In the genomic region with DNA sequence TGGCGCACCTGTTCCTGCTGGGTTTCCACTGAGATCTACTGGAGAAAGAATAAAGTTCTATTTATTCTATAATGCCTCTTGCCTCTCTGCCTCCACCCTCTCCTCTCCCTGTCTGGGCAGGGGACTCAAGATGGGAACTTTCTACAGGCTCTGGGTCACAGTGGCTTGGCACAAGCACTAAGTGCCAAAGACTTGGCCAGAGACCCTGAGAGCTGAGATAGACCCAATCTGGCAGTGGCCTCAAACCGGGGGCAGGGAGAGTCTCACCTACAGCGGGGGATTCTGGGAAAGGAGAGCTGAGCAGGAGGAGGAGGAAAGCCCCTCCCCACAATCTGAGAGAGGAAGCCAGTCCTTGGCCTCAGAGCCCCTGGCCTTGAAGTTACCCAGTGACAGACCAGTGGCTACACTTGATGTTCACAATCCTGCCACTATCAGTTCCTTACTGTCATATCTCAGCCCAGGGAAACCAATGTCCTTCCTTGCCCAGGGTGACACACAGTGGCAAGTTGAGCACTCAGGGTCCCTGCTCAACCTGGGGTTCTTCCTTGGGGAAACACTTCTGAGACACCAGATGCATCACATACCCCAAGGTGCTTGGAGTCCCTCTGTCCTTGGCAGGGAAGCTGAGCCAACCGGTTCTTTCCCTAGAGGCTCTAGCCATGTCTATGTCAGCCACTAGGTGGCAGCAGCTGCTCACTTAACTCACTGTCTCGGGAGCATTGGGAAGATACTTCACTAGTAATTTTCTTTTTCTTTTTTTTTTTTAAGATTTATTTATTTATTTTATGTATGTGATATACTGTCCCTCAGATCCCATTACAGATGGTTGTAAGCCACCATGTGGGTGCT, we compare ENCODE assay signal across 8 mouse cellular contexts. TPM values are rescaled to one million over a fixed set of nuclear protein-coding genes. Genes with fewer than 3 reads are reported as not detected.
DNase-seq lines count a peak whose midpoint lies in the region; ATAC-seq and TF ChIP-seq lines count a peak whose summit lies in the region.

No protein-coding gene starts in this region.

- peaks cover 15% of the 10 kb centered on the region for H3K4me1 ChIP-seq in forebrain, embryonic 10.5 days
- peaks cover 20% of the 10 kb centered on the region for H3K4me1 ChIP-seq in forebrain, embryonic 15.5 days
- peaks cover 9% of the 10 kb centered on the region; the same call in 1 of the 2 replicates for H3K4me1 ChIP-seq in embryonic fibroblast, embryonic 13.5 days (ENCODE audit: control insufficient read depth, insufficient read depth, low read length)
- H3K4me1 ChIP-seq in lung, postnatal 0 days (ENCODE audit: insufficient read depth, low read depth, low read length): 0 out of 2 replicates have a peak, but pooled peaks cover 5% of the 10 kb centered on the region

- no peak for TF ChIP-seq POLR2A in embryonic fibroblast, embryonic 13.5 days (IDR thresholded peaks at IDR 0.05; ENCODE audit: low read depth, low read length)

- WGBS in forebrain, embryonic 10.5 days: 47% methylated on average over 5 of the region's 5 CpGs
- 53% methylated on average over 5 of the region's 5 CpGs for WGBS in forebrain, embryonic 15.5 days
- WGBS in lung, postnatal 0 days: 57% methylated on average over 5 of the region's 5 CpGs

- H3K9ac ChIP-seq in forebrain, embryonic 15.5 days (replicated peaks): no peak overlapping the region
- H3K9ac ChIP-seq in lung, postnatal 0 days (replicated peaks; ENCODE audit: low read depth): no peak overlapping the region

- no peak for ATAC-seq in forebrain, embryonic 15.5 days (replicated peaks)
- peak; percentile 48; the same call in 1 of the 2 replicates for ATAC-seq in lung, postnatal 0 days

- TF ChIP-seq EP300 in lung, postnatal 0 days (IDR thresholded peaks at IDR 0.05): no peak

- peak; percentile 46; the same call in 1 of the 2 replicates for TF ChIP-seq CTCF in embryonic fibroblast, embryonic 13.5 days (IDR thresholded peaks at IDR 0.05; ENCODE audit: borderline replicate concordance, insufficient read depth, low read length)
- TF ChIP-seq CTCF in lung, postnatal 0 days (IDR thresholded peaks at IDR 0.05): peak; percentile 85

- H3K27me3 ChIP-seq in forebrain, embryonic 10.5 days (ENCODE audit: poor library complexity, severe bottlenecking): peaks cover 21% of the 10 kb centered on the region
- no peaks in the 10 kb centered on the region; the same call in 1 of the 2 replicates for H3K27me3 ChIP-seq in forebrain, embryonic 15.5 days
- no peaks in the 10 kb centered on the region for H3K27me3 ChIP-seq in lung, postnatal 0 days (replicated peaks; ENCODE audit: insufficient read depth, low read length)

- no peak overlapping the region for H3K27ac ChIP-seq in forebrain, embryonic 10.5 days
- H3K27ac ChIP-seq in forebrain, embryonic 15.5 days (replicated peaks): no peak overlapping the region
- no peak overlapping the region for H3K27ac ChIP-seq in embryonic fibroblast, embryonic 13.5 days (ENCODE audit: insufficient read depth, low read length)
- H3K27ac ChIP-seq in lung, postnatal 0 days (ENCODE audit: low read length): no peak overlapping the region

- H3K9me3 ChIP-seq in forebrain, embryonic 10.5 days: no peaks in the 10 kb centered on the region
- H3K9me3 ChIP-seq in forebrain, embryonic 15.5 days: no peaks in the 10 kb centered on the region
- H3K9me3 ChIP-seq in lung, postnatal 0 days (ENCODE audit: low read length): no peaks in the 10 kb centered on the region

- H3K4me2 ChIP-seq in forebrain, embryonic 15.5 days (replicated peaks): no peak overlapping the region
- no peak overlapping the region for H3K4me2 ChIP-seq in lung, postnatal 0 days (replicated peaks; ENCODE audit: low read depth, low read length)

- H3K4me3 ChIP-seq in forebrain, embryonic 10.5 days: no peak overlapping the region
- no peak overlapping the region for H3K4me3 ChIP-seq in forebrain, embryonic 15.5 days
- H3K4me3 ChIP-seq in embryonic fibroblast, embryonic 13.5 days (ENCODE audit: insufficient read depth, low read length): no peak overlapping the region
- no peak overlapping the region for H3K4me3 ChIP-seq in lung, postnatal 0 days (ENCODE audit: low read depth, low read length)

- peak; percentile 73 for DNase-seq in forebrain, embryonic 10.5 days (ENCODE audit: extremely low spot score, low spot score)
- DNase-seq in 416B (ENCODE audit: low read depth): peak; percentile 75
- peak; percentile 81 for DNase-seq in adrenal gland, postnatal 25 days
- DNase-seq in kidney, adult 9 months: peak; percentile 83
- DNase-seq in lung, postnatal 0 days (ENCODE audit: low spot score): peak; percentile 82
- DNase-seq in right cerebral cortex, postnatal 4 days: peak; percentile 91

- peaks cover 52% of the 10 kb centered on the region for H3K36me3 ChIP-seq in forebrain, embryonic 10.5 days (replicated peaks)
- 0 out of 2 replicates have a peak, but pooled peaks cover 5% of the 10 kb centered on the region for H3K36me3 ChIP-seq in forebrain, embryonic 15.5 days
- peaks cover 25% of the 10 kb centered on the region; the same call in 1 of the 2 replicates for H3K36me3 ChIP-seq in lung, postnatal 0 days (ENCODE audit: insufficient read depth, low read length)

RNA-seq across cellular contexts. Expression of gene Gjd3, which starts 7.7 kb away (rescaled TPM):
- polyA plus RNA-seq in forebrain, embryonic 10.5 days (2016; fragmentation: Nextera tagmentation; extraction: Ambion mirVana): 0.20 and 0.24 TPM in 2 replicates
- polyA plus RNA-seq in forebrain, embryonic 15.5 days (2015; fragmentation: Nextera tagmentation; extraction: Ambion mirVana): 0.62 and 0.84 TPM in 2 replicates
- not detected in 2 replicates for total RNA-seq in adrenal gland, postnatal 25 days (2021)
- not detected in 2 replicates for polyA plus RNA-seq in embryonic fibroblast, embryonic 13.5 days (2011; ENCODE audit: insufficient read length, low read depth, missing spikeins)
- 0.56 and 1.0 TPM in 2 replicates for polyA plus RNA-seq in lung, postnatal 0 days (2015; fragmentation: Nextera tagmentation; extraction: Ambion mirVana)

RNA-seq across cellular contexts. Expression of gene Rara, which starts 47.5 kb away (rescaled TPM):
- polyA plus RNA-seq in forebrain, embryonic 10.5 days (2016; fragmentation: Nextera tagmentation; extraction: Ambion mirVana): 16.9 and 19.3 TPM in 2 replicates
- polyA plus RNA-seq in forebrain, embryonic 15.5 days (2015; fragmentation: Nextera tagmentation; extraction: Ambion mirVana): 9.2 and 9.9 TPM in 2 replicates
- total RNA-seq in adrenal gland, postnatal 25 days (2021): 21.8 and 27.7 TPM in 2 replicates
- 26.8 and 28.2 TPM in 2 replicates for polyA plus RNA-seq in embryonic fibroblast, embryonic 13.5 days (2011; ENCODE audit: insufficient read length, low read depth, missing spikeins)
- polyA plus RNA-seq in lung, postnatal 0 days (2015; fragmentation: Nextera tagmentation; extraction: Ambion mirVana): 26.2 and 28.8 TPM in 2 replicates

RNA-seq across cellular contexts. Expression of gene Top2a, which starts 48.9 kb away (rescaled TPM):
- 366 and 373 TPM in 2 replicates for polyA plus RNA-seq in forebrain, embryonic 10.5 days (2016; fragmentation: Nextera tagmentation; extraction: Ambion mirVana)
- polyA plus RNA-seq in forebrain, embryonic 15.5 days (2015; fragmentation: Nextera tagmentation; extraction: Ambion mirVana): 126 and 141 TPM in 2 replicates
- 28.2 and 39.3 TPM in 2 replicates for total RNA-seq in adrenal gland, postnatal 25 days (2021)
- 141 and 227 TPM in 2 replicates for polyA plus RNA-seq in embryonic fibroblast, embryonic 13.5 days (2011; ENCODE audit: insufficient read length, low read depth, missing spikeins)
- polyA plus RNA-seq in lung, postnatal 0 days (2015; fragmentation: Nextera tagmentation; extraction: Ambion mirVana): 11.1 and 16.9 TPM in 2 replicates
